Mouse (Mus musculus) left cerebral cortex, adult 2 months (tissue): Measurements from ENCODE around the gene Lrrc1. TPM values are rescaled to one million over a fixed set of nuclear protein-coding genes. Genes with fewer than 3 reads are reported as not detected.

Experiments used
- DNase-seq, 2 experiments: peaks; one replicate each; pipeline ENCODE4 v3.0.0; 2021 to 2022; ENCODE audit warnings: low spot score in 2 of 2, mixed read lengths in 1 of 2; ENCODE audit errors: extremely low spot score in 1 of 2
- H3K27ac ChIP-seq: fragments of 200-600 bp; 2 replicates; pipeline ENCODE4 v1.8.1; 2022
- H3K4me3 ChIP-seq: fragments of 200-600 bp; 2 replicates; pipeline ENCODE4 v1.8.1; 2022
- CTCF ChIP-seq: fragments of 200-600 bp; IDR thresholded peaks from 2 replicates; pipeline ENCODE4 v1.8.1; 2022; ENCODE audit warnings: antibody characterized with exemption, mild to moderate bottlenecking, moderate library complexity
- intact Hi-C: fragments of 180-260 bp; cut with DNase I; formaldehyde crosslinking; loops from one replicate; pipeline ENCODE4 v1.15.1; 2025
- total RNA-seq, 2 experiments: library from RNA; stranded (reverse); gene quantifications; 2 replicates each; pipeline ENCODE4 v1.2.3; 2021

Lrrc1 gene
- total RNA-seq, 2 experiments from 2014 or later, result 5.7 to 6.1 TPM

DNA sequence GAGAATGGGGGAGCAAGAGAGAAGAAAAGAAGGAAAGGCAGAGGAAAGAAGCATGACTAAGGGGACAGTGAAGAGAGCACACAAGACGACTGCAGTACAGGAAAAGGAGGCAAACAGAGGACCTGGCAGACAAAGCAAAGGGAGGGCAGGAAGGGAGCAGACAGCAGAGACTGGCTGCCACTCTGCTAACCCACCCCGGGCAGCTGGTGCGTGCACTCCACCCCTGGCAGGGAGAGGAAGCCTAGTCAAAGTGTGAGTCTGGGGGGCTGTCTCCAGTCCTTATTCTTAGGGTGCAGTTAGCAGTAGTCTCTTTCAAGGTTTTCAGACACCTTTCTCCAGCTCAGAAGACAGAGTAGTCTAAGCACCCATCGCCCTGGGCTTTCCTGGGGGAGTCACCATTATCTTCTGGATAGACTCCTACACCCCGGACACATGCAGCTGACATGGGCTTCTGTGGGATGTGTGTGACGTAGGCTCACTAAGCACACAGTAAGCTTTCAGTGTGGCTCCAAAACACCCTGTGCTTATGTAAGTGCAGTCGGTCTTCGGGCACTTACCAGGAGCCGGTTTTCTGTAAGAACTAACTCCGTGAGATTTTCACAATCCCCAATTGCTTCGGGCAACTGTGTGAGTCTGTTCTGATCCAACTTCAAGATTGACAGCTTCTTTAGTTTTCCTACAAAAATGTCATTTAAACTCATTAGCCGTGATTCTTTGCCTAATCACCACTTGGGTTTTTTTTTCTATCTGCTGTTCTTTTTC is 92.4 kb downstream of the Lrrc1 start:
- no peak overlapping the region for H3K27ac ChIP-seq
- H3K4me3 ChIP-seq, result no peak overlapping the region
- DNase-seq, result no peak
- no peak for TF ChIP-seq CTCF
- intact Hi-C loops, result loop anchor here (10.0 kb wide), 1 partner anchor 303 kb away; the partner anchor contains the start of gene Gclc

DNA sequence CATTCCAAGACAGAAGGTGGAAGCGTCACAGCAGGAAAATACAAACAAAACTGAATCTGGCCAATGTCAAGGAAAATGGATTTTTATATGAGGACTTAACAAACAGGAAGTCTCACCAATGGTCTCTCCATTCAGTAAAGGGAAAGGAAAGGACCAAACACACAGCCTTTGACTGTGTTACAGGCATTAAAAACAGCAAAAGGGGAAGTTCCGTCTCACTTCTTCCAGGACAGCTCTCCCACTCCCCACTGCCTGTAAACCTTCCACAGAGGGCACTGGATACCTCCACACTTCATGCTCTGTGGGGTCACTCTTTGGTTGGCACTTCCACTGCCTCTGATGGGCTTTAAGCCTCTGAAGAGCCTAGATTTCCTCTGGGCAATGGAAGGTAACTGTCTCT is 94.2 kb downstream of the Lrrc1 start:
- Histone ChIP-seq H3K4me3 (no peak overlapping the region), H3K27ac (no peak overlapping the region)
- no peak for DNase-seq
- TF ChIP-seq CTCF, result no peak
- intact Hi-C loops, result loop anchor here (10.0 kb wide), 1 partner anchor 304 kb away; the partner anchor contains the start of gene Gclc

GRCm38 (mm10) chr9:77444876-77445275 is 99.8 kb downstream of the Lrrc1 start:
- Histone ChIP-seq H3K4me3 (no peak overlapping the region), H3K27ac (no peak overlapping the region)
- intact Hi-C loops, result no loop called here
- TF ChIP-seq CTCF, result no peak
- DNase-seq, result no peak

DNA sequence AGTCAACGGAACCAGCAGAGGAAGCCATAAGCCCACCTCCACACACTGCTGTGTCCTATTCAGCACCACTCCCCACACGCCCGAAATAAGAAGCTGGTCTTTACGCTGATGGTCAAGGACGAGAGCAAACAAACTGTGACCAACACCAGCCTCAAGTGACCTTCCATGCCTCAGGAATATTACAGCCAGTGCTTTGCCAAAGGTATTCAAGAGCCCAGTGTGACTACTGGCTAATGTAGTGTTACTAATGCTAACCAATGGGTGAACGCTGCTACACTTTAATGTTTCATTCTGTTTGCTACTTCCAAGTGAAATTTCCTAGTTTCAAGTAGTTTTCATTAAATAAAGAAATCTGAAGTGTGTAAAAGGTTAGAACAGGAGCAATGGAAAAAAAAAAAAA is 105.3 kb downstream of the Lrrc1 start:
- TF ChIP-seq CTCF, result no peak
- DNase-seq, result no peak
- Histone ChIP-seq H3K27ac (no peak overlapping the region), H3K4me3 (no peak overlapping the region)
- intact Hi-C loops, result no loop called here

- no peak for DNase-seq
- intact Hi-C loops, result no loop called here
- TF ChIP-seq CTCF, result no peak
- no peak overlapping the region for H3K4me3 ChIP-seq
- H3K27ac ChIP-seq, result no peak overlapping the region
These were observed 105.8 kb downstream of the Lrrc1 start for GRCm38 (mm10) chr9:77438836-77439271.

DNA sequence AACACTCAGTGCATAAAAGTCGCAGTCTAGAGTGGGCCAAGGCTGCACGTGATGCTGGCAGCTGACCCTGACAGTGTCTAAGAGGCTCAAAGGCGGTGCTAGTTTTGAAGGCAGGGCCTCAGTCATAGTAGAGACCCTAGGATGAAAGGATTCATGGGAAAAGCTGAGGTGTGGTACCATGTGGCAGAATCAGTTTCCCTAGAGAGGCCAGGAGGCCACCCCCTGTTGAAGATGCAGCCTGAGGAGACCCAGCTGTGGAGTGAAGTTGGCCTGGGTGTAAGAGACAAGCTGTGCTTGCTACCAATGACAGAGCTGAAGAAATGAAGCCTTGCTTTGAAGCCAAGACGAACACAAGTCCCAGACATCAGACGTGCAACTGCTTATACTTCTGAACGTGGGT is 107.5 kb downstream of the Lrrc1 start:
- H3K4me3 ChIP-seq, result no peak overlapping the region
- intact Hi-C loops, result no loop called here

GRCm38 (mm10) chr9:77434965-77435364 is 109.7 kb downstream of the Lrrc1 start:
- Histone ChIP-seq H3K4me3 (no peak overlapping the region), H3K27ac (no peak overlapping the region)
- intact Hi-C loops, result no loop called here
- no peak for TF ChIP-seq CTCF
- DNase-seq, result no peak

More for the DNA sequence above, 107.5 kb downstream of the Lrrc1 start:
- H3K27ac ChIP-seq, result no peak overlapping the region
- no peak for DNase-seq
- no peak for TF ChIP-seq CTCF

GRCm38 (mm10) chr9:77433476-77433875 is 111.2 kb downstream of the Lrrc1 start:
- H3K27ac ChIP-seq, result no peak overlapping the region
- no peak for TF ChIP-seq CTCF
- intact Hi-C loops, result no loop called here
- H3K4me3 ChIP-seq, result no peak overlapping the region
- DNase-seq, result no peak

DNA sequence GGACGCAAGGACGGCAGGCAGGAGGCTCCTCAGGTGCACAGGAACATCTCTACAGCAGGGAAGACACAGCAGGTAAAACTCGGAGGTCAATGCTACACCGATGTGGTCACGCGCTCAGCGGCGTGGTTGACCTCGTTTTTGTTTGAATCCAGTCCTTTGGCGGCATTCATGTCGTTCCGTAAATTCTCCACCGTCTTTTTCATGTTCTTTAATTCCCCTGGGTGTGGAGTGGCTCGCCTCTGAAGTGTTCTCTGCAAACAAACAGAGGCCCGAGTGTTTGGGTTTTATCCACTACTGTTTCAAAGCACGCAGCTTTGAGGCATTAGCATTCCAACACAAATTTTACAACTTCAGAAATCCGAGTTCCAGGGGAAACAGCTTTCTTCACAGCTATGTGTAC is 112.6 kb downstream of the Lrrc1 start:
- H3K4me3 ChIP-seq, result no peak overlapping the region
- no peak for DNase-seq
- TF ChIP-seq CTCF, result no peak

DNA sequence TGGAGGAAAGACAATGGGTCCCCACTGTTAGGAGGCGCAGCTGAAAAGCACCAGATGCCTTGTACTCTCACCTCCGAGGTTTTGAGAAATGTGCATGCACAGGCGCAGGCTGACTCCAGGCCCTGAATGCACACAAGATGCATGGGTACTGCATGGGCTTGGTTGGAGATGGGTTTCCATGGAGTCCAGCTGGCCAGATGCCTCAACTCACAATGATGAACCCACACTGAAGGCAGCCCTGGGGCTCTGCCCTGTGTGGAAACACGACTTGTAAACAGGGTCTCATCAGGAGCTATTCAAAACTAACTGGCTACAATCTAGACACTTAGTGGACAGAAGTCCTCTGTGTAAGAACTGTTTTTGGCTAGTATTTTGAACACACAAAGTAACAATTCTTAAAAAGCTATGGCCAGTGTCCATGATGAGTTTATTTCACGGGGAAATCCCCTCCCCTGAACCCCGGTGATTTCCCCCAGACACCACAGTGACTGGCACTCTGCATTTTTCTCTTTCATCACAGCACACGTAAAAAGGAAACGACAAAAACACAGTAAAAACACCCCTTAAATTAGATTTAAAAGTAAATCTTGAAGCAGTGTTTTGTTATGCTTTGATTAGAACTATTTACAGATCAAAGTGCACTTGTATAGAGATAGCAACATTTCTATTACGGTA is 114.1 kb downstream of the Lrrc1 start:
- H3K4me3 ChIP-seq, result no peak overlapping the region
- no peak for TF ChIP-seq CTCF
- intact Hi-C loops, result no loop called here
- H3K27ac ChIP-seq, result no peak overlapping the region
- DNase-seq, result no peak

More for the DNA sequence above, 112.6 kb downstream of the Lrrc1 start:
- H3K27ac ChIP-seq, result no peak overlapping the region
- intact Hi-C loops, result no loop called here

- TF ChIP-seq CTCF, result no peak
- Histone ChIP-seq H3K27ac (no peak overlapping the region), H3K4me3 (no peak overlapping the region)
- DNase-seq, result no peak
- intact Hi-C loops, result no loop called here
These were observed 115.2 kb downstream of the Lrrc1 start for GRCm38 (mm10) chr9:77429230-77430015.

DNA sequence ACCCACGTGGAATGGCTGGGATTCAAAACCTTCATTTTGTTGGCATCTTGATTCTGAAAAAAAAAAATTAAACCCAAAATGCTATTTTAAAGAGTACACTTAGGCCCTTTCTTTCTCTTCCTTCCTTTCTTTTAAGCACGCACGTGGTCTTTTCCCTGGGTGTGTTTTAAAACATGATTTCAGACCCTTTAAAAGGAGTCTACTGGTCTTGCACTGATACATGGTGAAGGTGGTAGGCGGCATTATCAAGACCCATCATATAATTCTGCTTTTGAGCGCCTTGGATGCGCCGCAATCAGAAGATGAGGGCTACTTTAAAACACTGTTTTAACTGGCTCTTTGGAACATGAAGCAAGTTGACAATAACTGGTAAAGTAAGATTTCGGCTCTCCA is 115.9 kb downstream of the Lrrc1 start:
- Histone ChIP-seq H3K27ac (no peak overlapping the region), H3K4me3 (no peak overlapping the region)
- intact Hi-C loops, result no loop called here
- DNase-seq, result no peak
- TF ChIP-seq CTCF, result no peak
